Mouse (Mus musculus) forebrain, embryonic 13.5 days (tissue): Measurements from ENCODE around the gene Rspry1. TPM values are rescaled to one million over a fixed set of nuclear protein-coding genes. Genes with fewer than 3 reads are reported as not detected.

ENCODE experiments used
- ATAC-seq: fragments of 200-750 bp; cut with Nextera tagmentation; 2 replicates; pipeline ENCODE4 v1.8.0; 2017
- H3K27ac ChIP-seq: fragments of 300-500 bp; sonication (generic); 2 replicates; pipeline ENCODE4 v1.5.1; 2015; ENCODE audit warnings: inconsistent platforms, mild to moderate bottlenecking, moderate library complexity
- H3K27me3 ChIP-seq: fragments of 300-500 bp; sonication (generic); 2 replicates; pipeline ENCODE4 v1.6.1; 2015; ENCODE audit warnings: mild to moderate bottlenecking, inconsistent platforms
- H3K36me3 ChIP-seq: fragments of 300-500 bp; sonication (generic); 2 replicates; pipeline ENCODE4 v1.6.1; 2015; ENCODE audit warnings: mild to moderate bottlenecking, inconsistent platforms; ENCODE audit not compliant: poor library complexity, severe bottlenecking
- H3K4me1 ChIP-seq: fragments of 300-500 bp; sonication (generic); 2 replicates; pipeline ENCODE4 v1.6.1; 2015; ENCODE audit warnings: inconsistent platforms
- H3K4me2 ChIP-seq: fragments of 300-500 bp; sonication (generic); 2 replicates; pipeline ENCODE4 v1.6.1; 2015; ENCODE audit warnings: inconsistent platforms, mild to moderate bottlenecking, moderate library complexity
- H3K4me3 ChIP-seq: fragments of 300-500 bp; sonication (generic); 2 replicates; pipeline ENCODE4 v1.5.1; 2015; ENCODE audit warnings: mild to moderate bottlenecking, inconsistent platforms
- H3K9ac ChIP-seq: fragments of 300-500 bp; sonication (generic); 2 replicates; pipeline ENCODE4 v1.6.1; 2015; ENCODE audit warnings: mild to moderate bottlenecking, inconsistent platforms
- H3K9me3 ChIP-seq: fragments of 300-500 bp; sonication (generic); replicated peaks from 2 replicates; pipeline ENCODE4 v1.6.1; 2016; ENCODE audit warnings: inconsistent platforms
- WGBS: fragments of 180-500 bp; shearing (Covaris S2); methylation state at CpG from one replicate; pipeline ENCODE4 v1.1.7; 2015; 5-methylcytosine and 5-hydroxymethylcytosine counted together
- polyA plus RNA-seq: library from polyadenylated mRNA; unstranded; fragments of >200 nt; fragmentation: Nextera tagmentation; extraction: Ambion mirVana; gene quantifications from 2 replicates; pipeline ENCODE4 v1.2.1, GENCODE M21; 2015

The Rspry1 gene
- polyA plus RNA-seq, 1 experiment from 2014 or later: 48.1 TPM

GRCm38 (mm10) chr8:94607064-94607463, 5.3 kb downstream of the Rspry1 start:
- ATAC-seq: no peak
- H3K4me1 ChIP-seq: peaks cover 15% of the 10 kb centered on the region
- H3K9ac ChIP-seq: no peak overlapping the region
- H3K4me3 ChIP-seq: no peak overlapping the region
- no peak overlapping the region for H3K27ac ChIP-seq
- no peak overlapping the region for H3K4me2 ChIP-seq
- no peaks in the 10 kb centered on the region for H3K9me3 ChIP-seq
- no peaks in the 10 kb centered on the region for H3K27me3 ChIP-seq
- WGBS: 98% methylated on average over 5 of the region's 5 CpGs
- H3K36me3 ChIP-seq: no peaks in the 10 kb centered on the region

- H3K36me3 ChIP-seq: peaks cover 22% of the 10 kb centered on the region
- no peak overlapping the region for H3K4me2 ChIP-seq
- no peaks in the 10 kb centered on the region for H3K27me3 ChIP-seq
- H3K9me3 ChIP-seq: no peaks in the 10 kb centered on the region
- 98% methylated on average over 1 of the region's 1 CpGs for WGBS
- H3K4me3 ChIP-seq: no peak overlapping the region
- no peak for ATAC-seq
- no peak overlapping the region for H3K9ac ChIP-seq
- H3K27ac ChIP-seq: no peak overlapping the region
- no peaks in the 10 kb centered on the region for H3K4me1 ChIP-seq
These were observed 23.1 kb downstream of the Rspry1 start for GRCm38 (mm10) chr8:94624885-94625284.

- peaks cover 82% of the 10 kb centered on the region for H3K36me3 ChIP-seq
These were observed 31.9 kb downstream of the Rspry1 start for GRCm38 (mm10) chr8:94633564-94634194.

GRCm38 (mm10) chr8:94634211-94634610, 32.5 kb downstream of the Rspry1 start:
- Histone ChIP-seq H3K27ac (no peak overlapping the region), H3K4me2 (no peak overlapping the region), H3K36me3 (peaks cover 87% of the 10 kb centered on the region), H3K9ac (no peak overlapping the region), H3K27me3 (no peaks in the 10 kb centered on the region), H3K9me3 (no peaks in the 10 kb centered on the region), H3K4me1 (no peaks in the 10 kb centered on the region), H3K4me3 (no peak overlapping the region)
- ATAC-seq: no peak

More at GRCm38 (mm10) chr8:94633564-94634194, 31.9 kb downstream of the Rspry1 start:
- no peaks in the 10 kb centered on the region for H3K4me1 ChIP-seq
- H3K27ac ChIP-seq: no peak overlapping the region
- 96% methylated on average over 2 of the region's 2 CpGs for WGBS
- H3K9me3 ChIP-seq: no peaks in the 10 kb centered on the region
- no peak overlapping the region for H3K9ac ChIP-seq
- no peak for ATAC-seq
- H3K4me2 ChIP-seq: no peak overlapping the region
- no peaks in the 10 kb centered on the region for H3K27me3 ChIP-seq
- H3K4me3 ChIP-seq: no peak overlapping the region

- Histone ChIP-seq H3K4me3 (no peak overlapping the region), H3K4me2 (no peak overlapping the region), H3K27ac (no peak overlapping the region), H3K4me1 (no peaks in the 10 kb centered on the region), H3K9ac (no peak overlapping the region), H3K36me3 (peaks cover 88% of the 10 kb centered on the region), H3K27me3 (no peaks in the 10 kb centered on the region), H3K9me3 (no peaks in the 10 kb centered on the region)
- ATAC-seq: no peak
- WGBS: 96% methylated on average over 2 of the region's 2 CpGs
These were observed 39.4 kb downstream of the Rspry1 start for GRCm38 (mm10) chr8:94641183-94641582.

GRCm38 (mm10) chr8:94641938-94642337, 40.2 kb downstream of the Rspry1 start:
- no peak overlapping the region for H3K4me2 ChIP-seq
- no peak overlapping the region for H3K4me3 ChIP-seq
- H3K9me3 ChIP-seq: no peaks in the 10 kb centered on the region
- ATAC-seq: no peak
- H3K9ac ChIP-seq: no peak overlapping the region
- H3K36me3 ChIP-seq: peaks cover 88% of the 10 kb centered on the region
- H3K27ac ChIP-seq: no peak overlapping the region
- no peaks in the 10 kb centered on the region for H3K4me1 ChIP-seq
- H3K27me3 ChIP-seq: no peaks in the 10 kb centered on the region
- WGBS: 97% methylated on average over 3 of the region's 3 CpGs

- Histone ChIP-seq H3K36me3 (peaks cover 81% of the 10 kb centered on the region), H3K4me1 (no peaks in the 10 kb centered on the region), H3K27me3 (no peaks in the 10 kb centered on the region), H3K4me2 (no peak overlapping the region), H3K27ac (no peak overlapping the region), H3K4me3 (no peak overlapping the region), H3K9me3 (no peaks in the 10 kb centered on the region), H3K9ac (no peak overlapping the region)
- no peak for ATAC-seq
- 68% methylated on average over 1 of the region's 1 CpGs for WGBS
These were observed 43.5 kb downstream of the Rspry1 start for GRCm38 (mm10) chr8:94645202-94645601.

- WGBS: 92% methylated on average over 3 of the region's 3 CpGs
- H3K36me3 ChIP-seq: peaks cover 77% of the 10 kb centered on the region
These were observed 44.4 kb downstream of the Rspry1 start for GRCm38 (mm10) chr8:94646165-94646564.

GRCm38 (mm10) chr8:94649496-94649895, 47.8 kb downstream of the Rspry1 start:
- no peaks in the 10 kb centered on the region for H3K9me3 ChIP-seq
- no peak for ATAC-seq

More at GRCm38 (mm10) chr8:94646165-94646564, 44.4 kb downstream of the Rspry1 start:
- Histone ChIP-seq H3K4me2 (no peak overlapping the region), H3K27ac (no peak overlapping the region), H3K27me3 (no peaks in the 10 kb centered on the region), H3K9me3 (no peaks in the 10 kb centered on the region), H3K4me3 (no peak overlapping the region), H3K4me1 (no peaks in the 10 kb centered on the region), H3K9ac (no peak overlapping the region)
- ATAC-seq: no peak

GRCm38 (mm10) chr8:94652951-94653350, 51.2 kb downstream of the Rspry1 start:
- Histone ChIP-seq H3K4me3 (no peak overlapping the region), H3K4me1 (no peaks in the 10 kb centered on the region), H3K27me3 (no peaks in the 10 kb centered on the region), H3K27ac (no peak overlapping the region), H3K36me3 (peaks cover 84% of the 10 kb centered on the region), H3K9me3 (no peaks in the 10 kb centered on the region), H3K9ac (no peak overlapping the region), H3K4me2 (no peak overlapping the region)
- WGBS: 81% methylated on average over 3 of the region's 3 CpGs
- no peak for ATAC-seq

More at GRCm38 (mm10) chr8:94649496-94649895, 47.8 kb downstream of the Rspry1 start:
- Histone ChIP-seq H3K4me2 (no peak overlapping the region), H3K27me3 (no peaks in the 10 kb centered on the region), H3K27ac (no peak overlapping the region), H3K9ac (no peak overlapping the region), H3K4me1 (no peaks in the 10 kb centered on the region), H3K4me3 (no peak overlapping the region), H3K36me3 (peaks cover 77% of the 10 kb centered on the region)
- 33% methylated on average over 3 of the region's 3 CpGs for WGBS

GRCm38 (mm10) chr8:94654994-94655393, 53.3 kb downstream of the Rspry1 start:
- Histone ChIP-seq H3K27ac (no peak overlapping the region), H3K36me3 (peaks cover 79% of the 10 kb centered on the region), H3K9ac (no peak overlapping the region), H3K27me3 (no peaks in the 10 kb centered on the region), H3K4me2 (no peak overlapping the region), H3K9me3 (no peaks in the 10 kb centered on the region), H3K4me1 (no peaks in the 10 kb centered on the region), H3K4me3 (no peak overlapping the region)
- no peak for ATAC-seq

- no peaks in the 10 kb centered on the region for H3K27me3 ChIP-seq
- H3K4me2 ChIP-seq: no peak overlapping the region
- H3K9me3 ChIP-seq: no peaks in the 10 kb centered on the region
- H3K4me1 ChIP-seq: no peaks in the 10 kb centered on the region
- no peak overlapping the region for H3K4me3 ChIP-seq
- 95% methylated on average over 2 of the region's 2 CpGs for WGBS
- H3K27ac ChIP-seq: no peak overlapping the region
- no peak overlapping the region for H3K9ac ChIP-seq
- peaks cover 67% of the 10 kb centered on the region for H3K36me3 ChIP-seq
- ATAC-seq: no peak
These were observed 56.3 kb downstream of the Rspry1 start for GRCm38 (mm10) chr8:94658031-94658430.

GRCm38 (mm10) chr8:94660418-94660817, 58.7 kb downstream of the Rspry1 start:
- no peak for ATAC-seq
- Histone ChIP-seq H3K4me3 (no peak overlapping the region), H3K27ac (no peak overlapping the region), H3K9me3 (no peaks in the 10 kb centered on the region), H3K36me3 (peaks cover 46% of the 10 kb centered on the region), H3K9ac (no peak overlapping the region), H3K4me2 (no peak overlapping the region), H3K4me1 (no peaks in the 10 kb centered on the region), H3K27me3 (no peaks in the 10 kb centered on the region)
- 92% methylated on average over 4 of the region's 4 CpGs for WGBS
